In genomic region chr6:71030541-71030940, GRCm38 (mm10) we compare ENCODE assay signal across 8 mouse cellular contexts.
A peak's percentile ranks its signal among the peaks of the same experiment; 100 is the strongest.
DNase-seq lines count a peak whose midpoint lies in the region; ATAC-seq and TF ChIP-seq lines count a peak whose summit lies in the region.
"Had no signal": no experiment of that assay in that cellular context is flagged by ENCODE, and none has a peak within 500 bp of the region (broad histone marks: within the 10 kb centered on the region; RNA-seq: fewer than 3 reads in every experiment).

No protein-coding gene starts in this region.

- H3K27me3 ChIP-seq in kidney, adult 2 months (replicated peaks; ENCODE audit: control insufficient read depth, insufficient read depth, low read length) = no peaks in the 10 kb centered on the region
- no peaks in the 10 kb centered on the region for H3K27me3 ChIP-seq in CH12.LX (replicated peaks)
- no peaks in the 10 kb centered on the region for H3K27me3 ChIP-seq in lung, embryonic 14.5 days (ENCODE audit: insufficient read depth, low read length)
- H3K27me3 ChIP-seq in hindbrain, embryonic 14.5 days (ENCODE audit: control insufficient read depth, insufficient read depth, low read length) = no peaks in the 10 kb centered on the region

- TF ChIP-seq CTCF in kidney, adult 2 months (conservative IDR thresholded peaks at IDR 0.05; ENCODE audit: insufficient read depth, insufficient read length, low read depth, low read length) = peak; percentile 44
- TF ChIP-seq CTCF in CH12.LX (conservative IDR thresholded peaks at IDR 0.05 in 1 of 2, IDR thresholded peaks at IDR 0.05 in 1 of 2; ENCODE audit: low read depth in 2 of 2, low read length in 2 of 2) = peak; percentile 49 to 75
- peak; percentile 47 for TF ChIP-seq CTCF in lung, embryonic 14.5 days (IDR thresholded peaks at IDR 0.05; ENCODE audit: low read depth)

- DNase-seq in kidney, adult 2 months = peak; percentile 40
- no peak for DNase-seq in kidney, postnatal 4 days
- DNase-seq in CH12.LX (ENCODE audit: extremely low read depth) (peak; percentile 54), R1 (ENCODE audit: low read depth, low spot score) (peak; percentile 66)
- peak; percentile 42 for DNase-seq in lung, embryonic 14.5 days
- DNase-seq in gastrocnemius, adult 18-20 months (ENCODE audit: low spot score) = no peak
- DNase-seq in hindbrain, embryonic 14.5 days (ENCODE audit: low spot score) = no peak

- H3K27ac ChIP-seq in kidney, adult 2 months (ENCODE audit: insufficient read depth, low read depth, low read length) = no peak overlapping the region
- H3K27ac ChIP-seq in CH12.LX (ENCODE audit: insufficient read depth, low read depth) = no peak overlapping the region
- H3K27ac ChIP-seq in lung, embryonic 14.5 days (ENCODE audit: low read depth) = no peak overlapping the region
- no peak overlapping the region for H3K27ac ChIP-seq in hindbrain, embryonic 14.5 days

- no peak overlapping the region for H3K9ac ChIP-seq in CH12.LX (ENCODE audit: insufficient read depth, low read depth)
- no peak overlapping the region for H3K9ac ChIP-seq in lung, embryonic 14.5 days
- no peak overlapping the region for H3K9ac ChIP-seq in hindbrain, embryonic 14.5 days

- TF ChIP-seq EP300 in CH12.LX (IDR thresholded peaks at IDR 0.05; ENCODE audit: low read length) = no peak

- peak; percentile 57 for TF ChIP-seq RAD21 in CH12.LX (IDR thresholded peaks at IDR 0.05; ENCODE audit: low read depth, low read length)

- no peak for ATAC-seq in lung, embryonic 14.5 days (ENCODE audit: insufficient read depth)
- no peak for ATAC-seq in hindbrain, embryonic 14.5 days (ENCODE audit: low FRiP score)

- H3K79me2 ChIP-seq in CH12.LX (replicated peaks; ENCODE audit: control insufficient read depth, extremely low read depth, insufficient read depth, poor library complexity, severe bottlenecking) = no peaks in the 10 kb centered on the region

- H3K4me1 ChIP-seq in kidney, adult 2 months (ENCODE audit: control insufficient read depth, insufficient read depth, low read length) = no peaks in the 10 kb centered on the region
- H3K4me1 ChIP-seq in CH12.LX (ENCODE audit: control insufficient read depth in 1 of 2, insufficient read depth in 2 of 2) = no peaks in the 10 kb centered on the region
- H3K4me1 ChIP-seq in lung, embryonic 14.5 days (ENCODE audit: insufficient read depth) = no peaks in the 10 kb centered on the region
- no peaks in the 10 kb centered on the region for H3K4me1 ChIP-seq in hindbrain, embryonic 14.5 days (replicated peaks; ENCODE audit: control insufficient read depth, insufficient read depth, low read length)

- dilution Hi-C loops in CH12.LX (cut with MboI; ENCODE audit: extremely low pct_ligation_motif_present, extremely low pct_unique_long_range_greater_than_20kb, low sequenced_read_pairs) = no loop called here

- H3K36me3 ChIP-seq in kidney, adult 2 months (ENCODE audit: control insufficient read depth, insufficient read depth, low read length) = no peaks in the 10 kb centered on the region
- no peaks in the 10 kb centered on the region for H3K36me3 ChIP-seq in CH12.LX (replicated peaks in 1 of 2; ENCODE audit: control insufficient read depth in 1 of 2, insufficient read depth in 1 of 2, low read length in 1 of 2)
- no peaks in the 10 kb centered on the region for H3K36me3 ChIP-seq in lung, embryonic 14.5 days (ENCODE audit: insufficient read depth)
- H3K36me3 ChIP-seq in hindbrain, embryonic 14.5 days (replicated peaks; ENCODE audit: control insufficient read depth, insufficient read depth) = no peaks in the 10 kb centered on the region

- in situ Hi-C loops in CH12.LX (cut with MboI; ENCODE audit: low pct_ligation_motif_present, low pct_unique_long_range_greater_than_20kb, low sequenced_read_pairs) = no loop called here

- no peak for TF ChIP-seq POLR2A in kidney, adult 2 months (IDR thresholded peaks at IDR 0.05; ENCODE audit: low read depth, low read length)
- TF ChIP-seq POLR2A in CH12.LX (IDR thresholded peaks at IDR 0.05; ENCODE audit: low read depth, low read length) = no peak

- H3K9me3 ChIP-seq in CH12.LX (replicated peaks; ENCODE audit: low read length) = no peaks in the 10 kb centered on the region
- H3K9me3 ChIP-seq in lung, embryonic 14.5 days (ENCODE audit: low read depth, low read length) = no peaks in the 10 kb centered on the region
- H3K9me3 ChIP-seq in hindbrain, embryonic 14.5 days (ENCODE audit: control insufficient read depth, low read length) = no peaks in the 10 kb centered on the region

- 80% methylated on average over 5 of the region's 5 CpGs for WGBS in kidney, adult 2 months
- 67% methylated on average over 5 of the region's 5 CpGs for WGBS in lung, embryonic 14.5 days
- 77% methylated on average over 5 of the region's 5 CpGs for WGBS in hindbrain, embryonic 14.5 days

- no peak overlapping the region for H3K4me3 ChIP-seq in kidney, adult 2 months (ENCODE audit: insufficient read depth, low read depth, low read length)
- H3K4me3 ChIP-seq in CH12.LX (replicated peaks in 1 of 3; ENCODE audit: low read depth in 2 of 3, low read length in 2 of 3, poor library complexity in 1 of 3) = no peak overlapping the region
- no peak overlapping the region for H3K4me3 ChIP-seq in lung, embryonic 14.5 days (ENCODE audit: low read depth, low read length)
- no peak overlapping the region for H3K4me3 ChIP-seq in hindbrain, embryonic 14.5 days (replicated peaks; ENCODE audit: low read length)
- H3K4me3 ChIP-seq: myocyte had no signal

- no peak overlapping the region for H3K4me2 ChIP-seq in CH12.LX (ENCODE audit: insufficient read depth, low read depth, poor library complexity, severe bottlenecking)
- no peak overlapping the region for H3K4me2 ChIP-seq in lung, embryonic 14.5 days
- no peak overlapping the region for H3K4me2 ChIP-seq in hindbrain, embryonic 14.5 days (replicated peaks)

TF ChIP-seq in CH12.LX, 34 proteins besides CTCF, POLR2A, EP300 and RAD21:
- TF ChIP-seq TBP (conservative IDR thresholded peaks at IDR 0.05; ENCODE audit: low read depth, low read length) (no peak), TCF12 (IDR thresholded peaks at IDR 0.05; ENCODE audit: low read depth, low read length) (no peak), SMC3 (IDR thresholded peaks at IDR 0.05; ENCODE audit: low read depth, low read length) (peak; percentile 85), ZNF384 (IDR thresholded peaks at IDR 0.05; ENCODE audit: low read depth, low read length) (0 out of 2 replicates have a peak, but pooled peaks have one; percentile 9), NRF1 (IDR thresholded peaks at IDR 0.05; ENCODE audit: low read depth, low read length) (no peak), IRF4 (IDR thresholded peaks at IDR 0.05; ENCODE audit: low read depth, low read length) (no peak), KAT2A (IDR thresholded peaks at IDR 0.05; ENCODE audit: insufficient replicate concordance, low read length) (no peak)

Comparison
In these comparisons a context has a peak if more than half of its experiments do, and no peak if none do; other contexts are left out.
1. DNase-seq: peak in kidney, adult 2 months (single experiment), CH12.LX (single experiment), R1 (single experiment) and lung, embryonic 14.5 days (single experiment); none in kidney, postnatal 4 days (0 of 2), gastrocnemius, adult 18-20 months (single experiment) and hindbrain, embryonic 14.5 days (single experiment).
2. Peak in every context shown above with its lines, with median percentiles within 50 percentile points of each other: CTCF ChIP-seq.